Mouse (Mus musculus) erythroblast, embryonic 14.5 days (primary cell): ENCODE data around the gene Rap1gap2. TPM values are rescaled to one million over a fixed set of nuclear protein-coding genes. Genes with fewer than 3 reads are reported as not detected.

Experiments used
- H3K27me3 ChIP-seq: 2 replicates; pipeline ENCODE4 v1.6.1; 2012; ENCODE audit warnings: inconsistent platforms; ENCODE audit not compliant: control insufficient read depth
- H3K36me3 ChIP-seq: 2 replicates; pipeline ENCODE4 v1.6.1; 2012; ENCODE audit warnings: mild to moderate bottlenecking, inconsistent platforms; ENCODE audit not compliant: control insufficient read depth
- H3K4me1 ChIP-seq: 2 replicates; pipeline ENCODE4 v1.6.1; 2012; ENCODE audit warnings: inconsistent platforms; ENCODE audit not compliant: control insufficient read depth
- H3K4me3 ChIP-seq: replicated peaks from 2 replicates; pipeline ENCODE3; 2012; ENCODE audit warnings: moderate library complexity, mild to moderate bottlenecking, inconsistent platforms
- H3K9me3 ChIP-seq: 2 replicates; pipeline ENCODE4 v1.6.1; 2012; ENCODE audit warnings: low read length, inconsistent platforms, mixed read lengths; ENCODE audit not compliant: control insufficient read depth
- GATA1 ChIP-seq: IDR thresholded peaks from 2 replicates; pipeline ENCODE4 v1.6.1; 2012; ENCODE audit warnings: low read length, inconsistent platforms, mixed read lengths
- TAL1 ChIP-seq: IDR thresholded peaks from 3 replicates; pipeline ENCODE4 v1.6.1; 2012; ENCODE audit warnings: low read length, inconsistent platforms, mixed read lengths
- polyA plus RNA-seq: library from polyadenylated mRNA; stranded (reverse); fragments of >175 nt; gene quantifications from 2 replicates; pipeline ENCODE4 v1.2.3, GENCODE M21; 2012

The Rap1gap2 gene
- 0.01 and 0.03 TPM in 2 replicates for polyA plus RNA-seq

DNA sequence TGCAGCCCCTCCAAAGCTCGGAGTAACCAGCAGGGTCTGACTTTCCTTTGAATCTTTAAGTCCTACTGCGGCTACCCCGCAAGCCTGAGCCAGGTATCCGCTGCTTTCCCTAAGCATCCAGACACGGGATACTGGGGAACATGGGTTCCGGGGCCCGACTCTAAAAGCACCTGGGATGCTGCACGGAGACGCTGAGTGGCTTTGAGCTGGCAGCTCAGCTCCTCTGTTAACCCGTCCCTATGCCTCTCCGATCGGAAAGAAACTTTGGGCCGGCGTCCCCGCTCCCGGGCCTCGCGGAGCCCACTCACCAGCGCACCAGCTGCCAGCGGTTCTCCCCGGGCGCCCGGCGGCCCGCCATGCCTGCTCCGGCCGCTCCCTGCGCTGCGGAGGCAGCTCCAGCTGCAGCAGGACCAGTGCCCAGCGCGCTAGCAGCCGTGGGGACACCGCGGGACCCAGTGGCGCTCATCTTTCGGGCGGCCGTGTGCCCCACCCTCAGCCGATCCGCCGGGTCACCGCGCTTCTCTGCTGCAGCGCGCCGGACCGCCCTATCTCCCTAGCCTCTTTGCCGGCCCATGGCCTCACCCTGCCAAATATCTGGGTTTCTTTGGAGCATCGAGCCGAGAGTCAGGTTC, at the start of gene Rap1gap2:
TSS of gene Rap1gap2 (minus strand) at position 371 of the 632 bp plus-strand sequence.
- H3K9me3 ChIP-seq: peaks cover 2% of the 10 kb centered on the region; the same call in 1 of the 2 replicates
- H3K4me1 ChIP-seq: peaks cover 4% of the 10 kb centered on the region
- no peaks in the 10 kb centered on the region for H3K36me3 ChIP-seq
- H3K4me3 ChIP-seq: no peak within 1 kb of the TSS
- TF ChIP-seq GATA1: no peak
- no peak for TF ChIP-seq TAL1
- peaks cover 84% of the 10 kb centered on the region for H3K27me3 ChIP-seq

GRCm38 (mm10) chr11:74660336-74660735, 49.6 kb upstream of the Rap1gap2 start:
- Histone ChIP-seq H3K4me3 (no peak overlapping the region), H3K9me3 (peaks cover 9% of the 10 kb centered on the region), H3K4me1 (no peaks in the 10 kb centered on the region), H3K27me3 (no peaks in the 10 kb centered on the region), H3K36me3 (peaks cover 98% of the 10 kb centered on the region)
- TF ChIP-seq GATA1 (no peak), TAL1 (no peak)

DNA sequence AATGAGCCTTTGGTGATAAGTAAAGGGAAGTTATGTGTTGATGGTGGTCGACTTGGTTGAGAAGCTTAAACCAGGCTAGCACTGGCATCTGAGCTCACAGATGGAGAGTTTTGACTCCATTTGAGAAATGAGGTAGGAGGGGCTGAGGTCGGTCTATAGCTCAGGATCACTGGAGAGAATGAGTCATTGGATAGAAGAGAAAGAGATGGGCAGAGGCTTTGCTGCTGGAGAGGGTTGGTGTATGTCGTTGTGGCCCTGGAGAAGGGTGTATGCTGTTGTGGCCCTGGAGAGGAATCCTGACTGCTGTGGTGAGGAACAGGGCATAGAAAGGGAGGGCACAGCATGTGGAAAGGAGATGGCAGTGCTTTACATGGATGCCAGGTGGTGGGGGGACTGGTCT, 45.2 kb upstream of the Rap1gap2 start:
- TF ChIP-seq TAL1: no peak
- TF ChIP-seq GATA1: no peak
- Histone ChIP-seq H3K4me1 (peaks cover 25% of the 10 kb centered on the region), H3K27me3 (no peaks in the 10 kb centered on the region), H3K36me3 (peaks cover 86% of the 10 kb centered on the region), H3K4me3 (no peak overlapping the region), H3K9me3 (peaks cover 9% of the 10 kb centered on the region)

- TF ChIP-seq GATA1 (no peak), TAL1 (no peak)
- Histone ChIP-seq H3K36me3 (peaks cover 61% of the 10 kb centered on the region), H3K27me3 (no peaks in the 10 kb centered on the region), H3K4me1 (peaks cover 51% of the 10 kb centered on the region), H3K9me3 (peaks cover 8% of the 10 kb centered on the region), H3K4me3 (no peak overlapping the region)
Measured at GRCm38 (mm10) chr11:74653385-74653784, 42.7 kb upstream of the Rap1gap2 start.

GRCm38 (mm10) chr11:74652791-74653191, 42.1 kb upstream of the Rap1gap2 start:
- no peak overlapping the region for H3K4me3 ChIP-seq
- H3K36me3 ChIP-seq: peaks cover 55% of the 10 kb centered on the region
- no peak for TF ChIP-seq TAL1
- no peak for TF ChIP-seq GATA1
- H3K9me3 ChIP-seq: peaks cover 4% of the 10 kb centered on the region
- peaks cover 57% of the 10 kb centered on the region for H3K4me1 ChIP-seq
- H3K27me3 ChIP-seq: no peaks in the 10 kb centered on the region

DNA sequence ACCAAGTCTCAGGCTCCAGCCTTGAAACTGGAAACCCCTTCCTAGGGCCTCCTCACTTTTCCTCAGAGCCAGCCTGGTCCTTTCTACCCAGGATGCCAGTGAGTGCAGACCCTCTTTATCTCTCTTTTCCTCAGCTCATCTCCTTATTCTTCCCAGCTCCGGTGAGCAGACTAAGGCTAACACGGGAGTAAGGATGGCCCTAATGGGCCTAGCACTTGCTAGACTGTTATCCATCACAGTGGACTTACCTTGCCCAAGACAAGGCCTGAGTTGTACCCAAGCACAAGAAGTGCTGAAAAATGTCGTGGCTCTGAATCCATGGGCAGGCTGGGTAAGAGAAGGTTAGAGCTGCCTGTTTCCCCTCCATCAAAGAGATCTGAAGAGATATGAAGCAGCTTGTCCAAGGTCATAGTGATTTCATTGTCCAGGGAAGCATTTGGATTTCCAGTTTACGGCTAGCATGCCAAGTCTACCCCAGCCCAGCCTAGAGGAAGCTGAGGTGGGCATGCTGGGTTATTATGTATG, 39.9 kb upstream of the Rap1gap2 start:
- Histone ChIP-seq H3K4me3 (peak overlapping the region; percentile 85), H3K9me3 (no peaks in the 10 kb centered on the region), H3K27me3 (no peaks in the 10 kb centered on the region), H3K4me1 (peaks cover 57% of the 10 kb centered on the region), H3K36me3 (peaks cover 33% of the 10 kb centered on the region)
- TF ChIP-seq GATA1: no peak
- TF ChIP-seq TAL1: no peak

GRCm38 (mm10) chr11:74649647-74650551, 39.2 kb upstream of the Rap1gap2 start:
- Histone ChIP-seq H3K36me3 (peaks cover 31% of the 10 kb centered on the region), H3K4me3 (peak overlapping the region; percentile 85), H3K27me3 (no peaks in the 10 kb centered on the region), H3K4me1 (peaks cover 57% of the 10 kb centered on the region), H3K9me3 (no peaks in the 10 kb centered on the region)
- TF ChIP-seq GATA1 (no peak), TAL1 (no peak)

- Histone ChIP-seq H3K27me3 (peaks cover 4% of the 10 kb centered on the region), H3K9me3 (no peaks in the 10 kb centered on the region), H3K36me3 (peaks cover 27% of the 10 kb centered on the region), H3K4me3 (peak within 1 kb of the TSS; percentile 85), H3K4me1 (peaks cover 57% of the 10 kb centered on the region)
- no peak for TF ChIP-seq GATA1
- TF ChIP-seq TAL1: no peak
Measured at GRCm38 (mm10) chr11:74649095-74649646, 38.5 kb upstream of the Rap1gap2 start, which contains the start of gene Cluh. TSS of gene Cluh (plus strand) at chr11:74649495.
